Mouse (Mus musculus): ENCODE data around the gene Rpl36al.

DNA sequence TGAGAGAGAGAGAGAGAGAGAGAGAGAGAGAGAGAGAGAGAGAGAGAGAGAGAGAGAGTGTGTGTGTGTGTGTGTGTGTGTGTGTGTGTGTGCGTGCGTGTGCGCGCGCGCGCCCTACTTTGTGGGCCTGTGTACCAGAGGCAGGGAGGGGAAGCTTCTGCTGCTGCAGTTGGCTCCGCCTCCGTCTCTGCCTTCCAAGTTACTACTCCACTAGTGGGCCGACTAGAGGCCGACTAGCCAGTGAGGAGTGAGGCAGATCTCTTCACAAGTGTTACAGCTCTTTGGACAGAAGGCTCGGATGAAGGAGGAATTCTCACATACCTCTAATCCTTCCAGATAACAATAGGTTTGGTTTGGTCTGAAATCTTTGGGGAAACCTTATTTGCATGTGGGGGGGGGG lies 4.5 kb downstream of the Rpl36al start:
- TF ChIP-seq GATA1 (IDR thresholded peaks at IDR 0.05; ENCODE audit: borderline replicate concordance, low read length) (no peak), FLI1 (IDR thresholded peaks at IDR 0.05; ENCODE audit: low read length) (no peak)
